Mouse (Mus musculus) neural tube, embryonic 11.5 days (tissue): ENCODE measurements around the gene Tmem190. TPM values are rescaled to one million over a fixed set of nuclear protein-coding genes. Genes with fewer than 3 reads are reported as not detected.

Experiments used
- ATAC-seq: fragments of 200-750 bp; cut with Nextera tagmentation; 2 replicates; pipeline ENCODE4 v1.8.0; 2017; ENCODE audit warnings: moderate number of reproducible peaks, mild to moderate bottlenecking, moderate TSS enrichment, moderate library complexity; ENCODE audit not compliant: insufficient read depth, low FRiP score, low TSS enrichment
- DNase-seq: peaks from one replicate; pipeline ENCODE4 v3.0.0-alpha.2; 2015; ENCODE audit warnings: low spot score
- H3K27ac ChIP-seq: fragments of 300-500 bp; sonication (generic); 2 replicates; pipeline ENCODE4 v1.5.1; 2014; ENCODE audit warnings: low read depth, mild to moderate bottlenecking, low read length
- H3K27me3 ChIP-seq: fragments of 300-500 bp; sonication (generic); 2 replicates; pipeline ENCODE4 v1.6.1; 2014; ENCODE audit warnings: mild to moderate bottlenecking, low read length, mixed read lengths; ENCODE audit not compliant: control insufficient read depth, insufficient read depth
- H3K36me3 ChIP-seq: fragments of 300-500 bp; sonication (generic); 2 replicates; pipeline ENCODE4 v1.6.1; 2014; ENCODE audit warnings: mild to moderate bottlenecking, low read length, moderate library complexity, mixed read lengths; ENCODE audit not compliant: control insufficient read depth, insufficient read depth
- H3K4me1 ChIP-seq: fragments of 300-500 bp; sonication (generic); 2 replicates; pipeline ENCODE4 v1.6.1; 2014; ENCODE audit warnings: low read length, mixed read lengths; ENCODE audit not compliant: control insufficient read depth, insufficient read depth
- H3K4me2 ChIP-seq: fragments of 300-500 bp; sonication (generic); 2 replicates; pipeline ENCODE4 v1.6.1; 2014; ENCODE audit warnings: low read depth, mild to moderate bottlenecking, moderate library complexity
- H3K4me3 ChIP-seq: fragments of 300-500 bp; sonication (generic); 2 replicates; pipeline ENCODE4 v1.5.1; 2014; ENCODE audit warnings: low read depth, low read length
- H3K9ac ChIP-seq: fragments of 300-500 bp; sonication (generic); 2 replicates; pipeline ENCODE4 v1.6.1; 2014; ENCODE audit warnings: mild to moderate bottlenecking, low read length
- H3K9me3 ChIP-seq: fragments of 300-500 bp; sonication (generic); 2 replicates; pipeline ENCODE4 v1.6.1; 2016; ENCODE audit warnings: low read length; ENCODE audit not compliant: control insufficient read depth
- WGBS: fragments of 180-500 bp; shearing (Covaris S2); extraction: QIAGEN DNeasy Blood & Tissue Kit; methylation state at CpG from one replicate; pipeline ENCODE4 v1.1.7; 2014; 5-methylcytosine and 5-hydroxymethylcytosine counted together
- polyA plus RNA-seq: library from polyadenylated mRNA; unstranded; fragments of >200 nt; fragmentation: Nextera tagmentation; extraction: Ambion mirVana; gene quantifications from 2 replicates; pipeline ENCODE4 v1.2.1, GENCODE M21; 2014

Gene Tmem190
- not detected in 2 replicates for polyA plus RNA-seq

GRCm38 (mm10) chr7:4782759-4783158, at the start of gene Tmem190, which contains the start of gene Il11:
Gene Tmem190, plus strand, starts transcription at chr7:4782937.
Gene Il11, minus strand, starts transcription at chr7:4782859.
- Histone ChIP-seq H3K9me3 (no peaks in the 10 kb centered on the region), H3K36me3 (no peaks in the 10 kb centered on the region), H3K4me1 (no peaks in the 10 kb centered on the region), H3K4me3 (no peak within 1 kb of the TSS), H3K9ac (no peak within 1 kb of the TSS), H3K4me2 (no peak within 1 kb of the TSS), H3K27me3 (peaks cover 16% of the 10 kb centered on the region), H3K27ac (no peak within 1 kb of the TSS)
- WGBS = 82% methylated on average over 2 of the region's 2 CpGs
- ATAC-seq (no peak), DNase-seq (no peak)

GRCm38 (mm10) chr7:4732968-4733392, 49.8 kb upstream of the Tmem190 start:
- H3K4me2 ChIP-seq = no peak overlapping the region
- 79% methylated on average over 6 of the region's 6 CpGs for WGBS
- H3K27me3 ChIP-seq = no peaks in the 10 kb centered on the region
- H3K9ac ChIP-seq = no peak overlapping the region
- no peaks in the 10 kb centered on the region for H3K9me3 ChIP-seq
- no peaks in the 10 kb centered on the region for H3K4me1 ChIP-seq
- ATAC-seq (no peak), DNase-seq (no peak)
- H3K36me3 ChIP-seq = no peaks in the 10 kb centered on the region
- no peak overlapping the region for H3K27ac ChIP-seq
- no peak overlapping the region for H3K4me3 ChIP-seq

GRCm38 (mm10) chr7:4739041-4739543, 43.6 kb upstream of the Tmem190 start:
- Histone ChIP-seq H3K4me3 (no peak overlapping the region), H3K4me1 (peaks cover 17% of the 10 kb centered on the region), H3K9ac (no peak overlapping the region), H3K9me3 (no peaks in the 10 kb centered on the region), H3K4me2 (peak overlapping the region; percentile 30), H3K27ac (peak overlapping the region; percentile 0; the same call in 1 of the 2 replicates), H3K36me3 (peaks cover 5% of the 10 kb centered on the region; the same call in 1 of the 2 replicates), H3K27me3 (no peaks in the 10 kb centered on the region)
- DNase-seq = no peak
- WGBS = 46% methylated on average over 10 of the region's 10 CpGs
- peak; percentile 4; the same call in 1 of the 2 replicates for ATAC-seq

- ATAC-seq (peak; percentile 98), DNase-seq (peak; percentile 95)
- Histone ChIP-seq H3K4me1 (peaks cover 17% of the 10 kb centered on the region), H3K27ac (peak within 1 kb of the TSS; percentile 85), H3K4me3 (peak within 1 kb of the TSS; percentile 74), H3K27me3 (no peaks in the 10 kb centered on the region), H3K9me3 (no peaks in the 10 kb centered on the region), H3K36me3 (peaks cover 5% of the 10 kb centered on the region; the same call in 1 of the 2 replicates), H3K4me2 (peak within 1 kb of the TSS; percentile 88), H3K9ac (peak within 1 kb of the TSS; percentile 85)
- 0% methylated on average over 36 of the region's 44 CpGs for WGBS
Measured at GRCm38 (mm10) chr7:4739544-4740275, 43.0 kb upstream of the Tmem190 start, which contains the start of gene Kmt5c. Gene Kmt5c, plus strand, starts transcription at chr7:4740115.

GRCm38 (mm10) chr7:4740309-4740727, 42.4 kb upstream of the Tmem190 start:
- Histone ChIP-seq H3K9me3 (no peaks in the 10 kb centered on the region), H3K9ac (peak overlapping the region; percentile 85), H3K27me3 (no peaks in the 10 kb centered on the region), H3K27ac (peak overlapping the region; percentile 85), H3K4me2 (peak overlapping the region; percentile 88), H3K4me3 (peak overlapping the region; percentile 74), H3K4me1 (peaks cover 17% of the 10 kb centered on the region), H3K36me3 (peaks cover 5% of the 10 kb centered on the region; the same call in 1 of the 2 replicates)
- ATAC-seq = peak; percentile 29; the same call in 1 of the 2 replicates
- WGBS = 2% methylated on average over 7 of the region's 14 CpGs
- DNase-seq = peak; percentile 34

- no peak for DNase-seq
- no peak for ATAC-seq
- peak overlapping the region; percentile 88 for H3K4me2 ChIP-seq
- no peaks in the 10 kb centered on the region for H3K27me3 ChIP-seq
- peaks cover 17% of the 10 kb centered on the region for H3K4me1 ChIP-seq
- peak overlapping the region; percentile 56; the same call in 1 of the 2 replicates for H3K27ac ChIP-seq
- peak overlapping the region; percentile 74 for H3K4me3 ChIP-seq
- 7% methylated on average over 4 of the region's 4 CpGs for WGBS
- peak overlapping the region; percentile 85 for H3K9ac ChIP-seq
- no peaks in the 10 kb centered on the region for H3K9me3 ChIP-seq
- peaks cover 7% of the 10 kb centered on the region; the same call in 1 of the 2 replicates for H3K36me3 ChIP-seq
Measured at GRCm38 (mm10) chr7:4741151-4741550, 41.6 kb upstream of the Tmem190 start.

GRCm38 (mm10) chr7:4741672-4742481, 40.9 kb upstream of the Tmem190 start:
- ATAC-seq = no peak
- DNase-seq = no peak
- H3K4me2 ChIP-seq = peak overlapping the region; percentile 88
- H3K4me3 ChIP-seq = peak overlapping the region; percentile 74
- 85% methylated on average over 21 of the region's 21 CpGs for WGBS
- no peaks in the 10 kb centered on the region for H3K9me3 ChIP-seq
- no peaks in the 10 kb centered on the region for H3K27me3 ChIP-seq
- peaks cover 7% of the 10 kb centered on the region for H3K36me3 ChIP-seq
- H3K27ac ChIP-seq = no peak overlapping the region
- peak overlapping the region; percentile 85 for H3K9ac ChIP-seq
- H3K4me1 ChIP-seq = peaks cover 17% of the 10 kb centered on the region

- Histone ChIP-seq H3K27me3 (no peaks in the 10 kb centered on the region), H3K4me2 (no peak overlapping the region; the same call in 1 of the 2 replicates), H3K9ac (no peak overlapping the region; the same call in 1 of the 2 replicates), H3K4me1 (peaks cover 17% of the 10 kb centered on the region), H3K36me3 (peaks cover 7% of the 10 kb centered on the region), H3K9me3 (no peaks in the 10 kb centered on the region), H3K27ac (no peak overlapping the region), H3K4me3 (no peak overlapping the region)
- WGBS = 87% methylated on average over 6 of the region's 6 CpGs
- DNase-seq (no peak), ATAC-seq (no peak)
Measured at GRCm38 (mm10) chr7:4742482-4742819, 40.3 kb upstream of the Tmem190 start.
